Mouse (Mus musculus) kidney, adult 2 months (tissue): ENCODE measurements around the gene Vps45.
"Not testable (repeated sequence)": the region's sequence is repeated elsewhere in the genome, so short reads cannot be mapped to it uniquely, and the experiment has no call there.

Source experiments
- CTCF ChIP-seq: fragments of 200-500 bp; conservative IDR thresholded peaks from 2 replicates; pipeline ENCODE4 v1.5.1; 2011; ENCODE audit warnings: low read depth, mild to moderate bottlenecking, control low read depth, low read length, moderate library complexity, mixed read lengths; ENCODE audit not compliant: insufficient read depth, insufficient read length
- POLR2A ChIP-seq: fragments of 200-500 bp; IDR thresholded peaks from one replicate; pipeline ENCODE4 v1.6.1; 2011; ENCODE audit warnings: low read depth, low read length, control low read depth

GRCm38 (mm10) chr3:95970661-95971060 is 87.6 kb downstream of the Vps45 start:
- not testable (repeated sequence) for TF ChIP-seq CTCF, POLR2A
